29 mouse cellular contexts compared by ENCODE assay signal in genomic region chr4:45688233-45688632, GRCm38 (mm10).
A peak's percentile ranks its signal among the peaks of the same experiment; 100 is the strongest.
DNase-seq lines count a peak whose midpoint lies in the region; ATAC-seq and TF ChIP-seq lines count a peak whose summit lies in the region.
"Had no signal": no experiment of that assay in that cellular context is flagged by ENCODE, and none has a peak within 500 bp of the region (broad histone marks: within the 10 kb centered on the region; RNA-seq: fewer than 3 reads in every experiment).

No protein-coding gene starts in this region.

- TF ChIP-seq CTCF in brain, embryonic 14.5 days (IDR thresholded peaks at IDR 0.05; ENCODE audit: borderline replicate concordance, extremely low read depth, insufficient read depth, insufficient read length): no peak

- no peak overlapping the region for H3K27ac ChIP-seq in heart, embryonic 10.5 days
- H3K27ac ChIP-seq: embryonic facial prominence, embryonic 10.5 days; embryonic facial prominence, embryonic 15.5 days; gastrocnemius, adult 2 months; heart, adult 2 months; heart, embryonic 13.5 days; limb, embryonic 12.5 days; liver, embryonic 15.5 days; neural tube, embryonic 15.5 days had no signal

- WGBS in heart, embryonic 10.5 days: 66% methylated on average over 7 of the region's 7 CpGs

- DNase-seq in 3134 (ENCODE audit: extremely low read depth, insufficient read length, low spot score) (peak; percentile 55), 416B (ENCODE audit: low read depth) (peak; percentile 36)
- peak; percentile 41 for DNase-seq in brain, embryonic 14.5 days (ENCODE audit: low read depth)
- no peak for DNase-seq in heart, embryonic 10.5 days (ENCODE audit: low spot score)
- no peak for DNase-seq in cerebellum, postnatal 4 days (ENCODE audit: low spot score in 2 of 2)
- DNase-seq: adrenal gland, postnatal 10 days; cerebellum, adult 11-12 months; cerebellum, postnatal 10 days; gastrocnemius, adult 2 months; gastrocnemius, postnatal 36 days; heart, adult 2 months; heart, postnatal 10 days; kidney, postnatal 14 days; layer of hippocampus, adult 9-11 months; lung, embryonic 14.5 days; lung, postnatal 14 days; midbrain, embryonic 14.5 days; thymus, adult 2 months had no signal

- peak; percentile 42 to 53; a peak in 2 of 4 replicates for ATAC-seq in hematopoietic stem cell, adult 5-6 weeks (replicated peaks in 1 of 2; ENCODE audit: insufficient read depth in 1 of 2, low FRiP score in 2 of 2, low TSS enrichment in 1 of 2, low read depth in 1 of 2, poor library complexity in 2 of 2, severe bottlenecking in 2 of 2)
- no peak for ATAC-seq in activated CD4-positive, CD25-positive, alpha-beta regulatory T cell, adult 4 months
- ATAC-seq: forebrain, embryonic 14.5 days; intestine, postnatal 0 days had no signal

- no peaks in the 10 kb centered on the region for H3K36me3 ChIP-seq in heart, embryonic 10.5 days
- H3K36me3 ChIP-seq: embryonic facial prominence, embryonic 10.5 days; embryonic facial prominence, embryonic 15.5 days; heart, embryonic 13.5 days; hindbrain, embryonic 13.5 days; limb, embryonic 12.5 days; liver, embryonic 15.5 days; neural tube, embryonic 15.5 days had no signal

- H3K4me1 ChIP-seq in heart, embryonic 10.5 days: peaks cover 9% of the 10 kb centered on the region
- H3K4me1 ChIP-seq: embryonic facial prominence, embryonic 15.5 days; limb, embryonic 12.5 days; liver, embryonic 15.5 days had no signal

- no peak for TF ChIP-seq POLR2A in brain, embryonic 14.5 days (IDR thresholded peaks at IDR 0.05; ENCODE audit: borderline replicate concordance, extremely low read depth, insufficient read depth, insufficient read length, poor library complexity, severe bottlenecking)

- 0 out of 2 replicates have a peak, but pooled peaks cover 7% of the 10 kb centered on the region for H3K27me3 ChIP-seq in heart, embryonic 10.5 days (ENCODE audit: insufficient read depth, poor library complexity, severe bottlenecking)
- H3K27me3 ChIP-seq: hindbrain, embryonic 13.5 days; neural tube, embryonic 15.5 days had no signal

- no peaks in the 10 kb centered on the region for H3K9me3 ChIP-seq in heart, embryonic 10.5 days
- H3K9me3 ChIP-seq: embryonic facial prominence, embryonic 10.5 days; embryonic facial prominence, embryonic 15.5 days; limb, embryonic 12.5 days; liver, embryonic 15.5 days; neural tube, embryonic 15.5 days had no signal

- no peak overlapping the region for H3K4me3 ChIP-seq in heart, embryonic 10.5 days
- H3K4me3 ChIP-seq: embryonic facial prominence, embryonic 10.5 days; embryonic facial prominence, embryonic 15.5 days; gastrocnemius, adult 2 months; heart, adult 2 months; heart, embryonic 13.5 days; hindbrain, embryonic 13.5 days; limb, embryonic 12.5 days; liver, embryonic 15.5 days; neural tube, embryonic 15.5 days had no signal

Comparison
In these comparisons a context has a peak if more than half of its experiments do, and no peak if none do; other contexts are left out.
1. DNase-seq: peak in 3134 (single experiment), 416B (single experiment) and brain, embryonic 14.5 days (single experiment); none in heart, embryonic 10.5 days (single experiment) and cerebellum, postnatal 4 days (0 of 2).